Mouse (Mus musculus) E14TG2a.4 (cell line): ENCODE data around the gene Gm48551.

Experiments
- CTCF ChIP-seq: conservative IDR thresholded peaks from 2 replicates; pipeline ENCODE4 v1.5.1; 2014; ENCODE audit warnings: low read length
- NANOG ChIP-seq: IDR thresholded peaks from 2 replicates; pipeline ENCODE4 v1.6.1; 2014; ENCODE audit warnings: borderline replicate concordance, low read length, mixed read lengths
- POU5F1 ChIP-seq: IDR thresholded peaks from 2 replicates; pipeline ENCODE4 v1.6.1; 2014; ENCODE audit warnings: low read length, borderline replicate concordance

DNA sequence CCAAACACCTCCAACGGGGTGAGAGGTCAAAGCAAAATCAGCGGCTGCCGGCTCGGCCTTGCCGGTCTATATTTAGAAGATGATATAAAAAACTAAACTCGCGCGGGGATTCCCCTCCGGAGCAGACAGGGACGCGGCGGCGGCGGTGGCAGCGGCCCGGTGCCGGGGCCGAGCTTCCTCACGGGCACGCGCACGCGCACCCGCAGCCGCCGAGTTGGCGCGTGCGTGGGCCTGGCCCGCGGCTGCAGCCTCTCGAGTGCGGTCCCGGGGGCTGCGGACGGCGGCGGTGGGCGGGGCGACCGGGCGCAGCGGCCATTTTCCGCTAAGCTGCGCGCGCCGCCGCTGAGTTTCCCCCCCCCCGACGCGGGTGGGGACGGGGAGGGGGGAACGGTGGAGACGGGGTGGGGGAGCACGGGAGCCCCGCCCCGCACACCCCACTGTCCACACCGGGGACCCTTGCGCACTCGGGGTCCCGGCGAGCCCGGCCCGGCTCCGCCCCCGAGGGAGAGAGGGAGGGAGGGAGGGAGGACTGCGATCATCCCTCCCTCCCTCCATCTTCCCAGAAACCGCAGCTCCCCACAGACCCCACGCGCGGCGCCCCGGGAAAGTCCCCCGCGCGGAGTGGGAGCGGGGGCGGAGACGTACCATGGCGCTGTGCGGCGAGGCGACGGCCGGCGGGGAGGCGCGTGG lies 46.0 kb downstream of the Gm48551 start:
- TF ChIP-seq CTCF (no peak), NANOG (no peak), POU5F1 (no peak)
